Mouse (Mus musculus): ENCODE data around the gene Themis3.

DNA sequence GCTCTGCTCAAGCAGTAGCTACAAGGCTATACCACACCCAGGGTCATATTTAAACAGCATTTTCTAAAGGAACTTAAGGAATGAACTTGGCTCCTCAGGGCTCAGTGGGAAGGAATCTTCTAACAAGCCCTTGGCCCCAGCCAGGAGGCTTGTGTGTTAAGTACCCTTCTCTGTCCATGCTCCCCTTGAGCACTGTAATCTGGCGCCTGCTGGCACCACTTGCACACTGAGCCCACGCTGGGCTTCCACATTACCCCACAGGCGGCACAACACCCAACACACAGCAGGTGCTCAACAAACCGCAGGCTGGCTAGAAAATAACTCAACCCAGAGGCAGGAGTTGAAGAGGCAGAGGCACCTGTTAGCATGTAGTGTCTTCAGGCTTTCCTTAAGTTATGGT is 77.5 kb downstream of the Themis3 start:
- TF ChIP-seq TAL1 (IDR thresholded peaks at IDR 0.05; ENCODE audit: low read length) (no peak), GATA1 (IDR thresholded peaks at IDR 0.05; ENCODE audit: low read length) (no peak)

Data from erythroblast, embryonic 14.5 days (primary cell).